16 mouse cellular contexts compared by ENCODE assay signal in genomic region chr3:137957864-137958263, GRCm38 (mm10). TPM values are rescaled to one million over a fixed set of nuclear protein-coding genes. Genes with fewer than 3 reads are reported as not detected.
DNase-seq lines count a peak whose midpoint lies in the region; ATAC-seq and TF ChIP-seq lines count a peak whose summit lies in the region.
"Had no signal": no experiment of that assay in that cellular context is flagged by ENCODE, and none has a peak within 500 bp of the region (broad histone marks: within the 10 kb centered on the region; RNA-seq: fewer than 3 reads in every experiment).

No protein-coding gene starts in this region.

- no peak for DNase-seq in heart, postnatal 4 days
- DNase-seq in CH12.LX (ENCODE audit: extremely low read depth): no peak
- no peak for DNase-seq in frontal cortex, postnatal 10 days (ENCODE audit: low spot score in 2 of 2)
- DNase-seq in kidney, adult 18-20 months: no peak
- DNase-seq in forebrain, embryonic 14.5 days (ENCODE audit: low spot score): no peak
- DNase-seq: cerebellum, adult 2 months; forebrain, postnatal 0 days; gastrocnemius, postnatal 10 days had no signal

- in situ Hi-C loops in CH12.LX (cut with MboI; ENCODE audit: low pct_ligation_motif_present, low pct_unique_long_range_greater_than_20kb, low sequenced_read_pairs): loop anchor here (25.0 kb wide), 1 partner anchor 479 kb away; the partner anchor contains the start of gene Adh5

- TF ChIP-seq POLR2A in CH12.LX (IDR thresholded peaks at IDR 0.05; ENCODE audit: low read depth, low read length): no peak

- no peak for TF ChIP-seq RAD21 in CH12.LX (IDR thresholded peaks at IDR 0.05; ENCODE audit: low read depth, low read length)

- dilution Hi-C loops in CH12.LX (cut with MboI; ENCODE audit: extremely low pct_ligation_motif_present, extremely low pct_unique_long_range_greater_than_20kb, low sequenced_read_pairs): no loop called here

- no peak for TF ChIP-seq CTCF in CH12.LX (conservative IDR thresholded peaks at IDR 0.05 in 1 of 2, IDR thresholded peaks at IDR 0.05 in 1 of 2; ENCODE audit: low read depth in 2 of 2, low read length in 2 of 2)

- H3K27ac ChIP-seq in heart, embryonic 14.5 days (replicated peaks in 1 of 2; ENCODE audit: control insufficient read depth in 1 of 2, insufficient read depth in 1 of 2, low read depth in 2 of 2, low read length in 2 of 2): peak overlapping the region; percentile 2 to 55; a peak in 2 of 4 replicates
- peak overlapping the region; percentile 0; the same call in 1 of the 2 replicates for H3K27ac ChIP-seq in CH12.LX (ENCODE audit: insufficient read depth, low read depth)
- peak overlapping the region; percentile 80 for H3K27ac ChIP-seq in liver, embryonic 15.5 days (replicated peaks)
- no peak overlapping the region for H3K27ac ChIP-seq in forebrain, embryonic 14.5 days (ENCODE audit: low read depth, low read length)
- H3K27ac ChIP-seq: embryonic facial prominence, embryonic 15.5 days; kidney, embryonic 15.5 days; left cerebral cortex, adult 2 months; limb, embryonic 12.5 days had no signal

- TF ChIP-seq EP300 in CH12.LX (IDR thresholded peaks at IDR 0.05; ENCODE audit: low read length): no peak

- no peak for ATAC-seq in heart, embryonic 14.5 days (ENCODE audit: insufficient number of reproducible peaks, insufficient read depth, low FRiP score, low read depth)
- peak; percentile 85 for ATAC-seq in liver, embryonic 15.5 days (ENCODE audit: insufficient read depth)
- ATAC-seq in forebrain, embryonic 14.5 days: no peak
- ATAC-seq: forebrain, postnatal 0 days had no signal

- no peak overlapping the region for H3K4me2 ChIP-seq in heart, embryonic 14.5 days (ENCODE audit: low read length)
- H3K4me2 ChIP-seq in CH12.LX (ENCODE audit: insufficient read depth, low read depth, poor library complexity, severe bottlenecking): no peak overlapping the region
- peak overlapping the region; percentile 42 for H3K4me2 ChIP-seq in liver, embryonic 15.5 days
- H3K4me2 ChIP-seq in forebrain, embryonic 14.5 days (ENCODE audit: low read length): no peak overlapping the region
- H3K4me2 ChIP-seq: embryonic facial prominence, embryonic 15.5 days; heart, embryonic 11.5 days; kidney, embryonic 15.5 days; limb, embryonic 12.5 days had no signal

- peaks cover 8% of the 10 kb centered on the region; the same call in 1 of the 2 replicates for H3K79me2 ChIP-seq in CH12.LX (replicated peaks; ENCODE audit: control insufficient read depth, extremely low read depth, insufficient read depth, poor library complexity, severe bottlenecking)

- no peak overlapping the region for H3K9ac ChIP-seq in heart, embryonic 14.5 days (ENCODE audit: low read length)
- no peak overlapping the region for H3K9ac ChIP-seq in CH12.LX (ENCODE audit: insufficient read depth, low read depth)
- H3K9ac ChIP-seq in liver, embryonic 15.5 days: no peak overlapping the region
- H3K9ac ChIP-seq in forebrain, embryonic 14.5 days (ENCODE audit: low read length): no peak overlapping the region
- H3K9ac ChIP-seq: embryonic facial prominence, embryonic 15.5 days; forebrain, postnatal 0 days; kidney, embryonic 15.5 days; limb, embryonic 12.5 days had no signal

- peaks cover 10% of the 10 kb centered on the region; the same call in 1 of the 2 replicates for H3K36me3 ChIP-seq in heart, embryonic 14.5 days (ENCODE audit: control insufficient read depth, insufficient read depth, low read length)
- H3K36me3 ChIP-seq in CH12.LX (replicated peaks in 1 of 2; ENCODE audit: control insufficient read depth in 1 of 2, insufficient read depth in 1 of 2, low read length in 1 of 2): peaks cover 40 to 51% of the 10 kb centered on the region in 2 experiments
- H3K36me3 ChIP-seq in erythroblast, embryonic 14.5 days (ENCODE audit: control insufficient read depth): peaks cover 23% of the 10 kb centered on the region
- peaks cover 26% of the 10 kb centered on the region for H3K36me3 ChIP-seq in liver, embryonic 15.5 days (replicated peaks)
- no peaks in the 10 kb centered on the region for H3K36me3 ChIP-seq in forebrain, embryonic 14.5 days (ENCODE audit: control insufficient read depth, insufficient read depth, low read length)
- H3K36me3 ChIP-seq: embryonic facial prominence, embryonic 15.5 days; kidney, embryonic 15.5 days; limb, embryonic 12.5 days had no signal

- peaks cover 22 to 44% of the 10 kb centered on the region in 2 experiments for H3K4me1 ChIP-seq in heart, embryonic 14.5 days (ENCODE audit: control insufficient read depth in 2 of 2, insufficient read depth in 2 of 2, low read length in 2 of 2)
- peaks cover 24 to 72% of the 10 kb centered on the region in 2 experiments for H3K4me1 ChIP-seq in CH12.LX (ENCODE audit: control insufficient read depth in 1 of 2, insufficient read depth in 2 of 2)
- peaks cover 75% of the 10 kb centered on the region for H3K4me1 ChIP-seq in erythroblast, embryonic 14.5 days (ENCODE audit: control insufficient read depth)
- peaks cover 74% of the 10 kb centered on the region for H3K4me1 ChIP-seq in liver, embryonic 15.5 days (replicated peaks)
- H3K4me1 ChIP-seq in forebrain, embryonic 14.5 days (ENCODE audit: control insufficient read depth, insufficient read depth, low read length): 0 out of 2 replicates have a peak, but pooled peaks cover 3% of the 10 kb centered on the region

- no peaks in the 10 kb centered on the region for H3K27me3 ChIP-seq in heart, embryonic 14.5 days (ENCODE audit: control insufficient read depth, insufficient read depth, low read length)
- no peaks in the 10 kb centered on the region for H3K27me3 ChIP-seq in CH12.LX (replicated peaks)
- no peaks in the 10 kb centered on the region for H3K27me3 ChIP-seq in erythroblast, embryonic 14.5 days (ENCODE audit: control insufficient read depth)
- H3K27me3 ChIP-seq in liver, embryonic 15.5 days: no peaks in the 10 kb centered on the region
- H3K27me3 ChIP-seq in forebrain, embryonic 14.5 days (replicated peaks; ENCODE audit: control insufficient read depth, insufficient read depth, low read length): no peaks in the 10 kb centered on the region
- H3K27me3 ChIP-seq: embryonic facial prominence, embryonic 15.5 days; kidney, embryonic 15.5 days; limb, embryonic 12.5 days had no signal

- no peak overlapping the region for H3K4me3 ChIP-seq in heart, embryonic 14.5 days (ENCODE audit: control insufficient read depth in 1 of 2, insufficient read depth in 1 of 2, low read depth in 1 of 2, low read length in 2 of 2)
- no peak overlapping the region for H3K4me3 ChIP-seq in CH12.LX (replicated peaks in 1 of 3; ENCODE audit: low read depth in 2 of 3, low read length in 2 of 3, poor library complexity in 1 of 3)
- H3K4me3 ChIP-seq in erythroblast, embryonic 14.5 days (replicated peaks): peak overlapping the region; percentile 15
- H3K4me3 ChIP-seq in liver, embryonic 15.5 days (replicated peaks): no peak overlapping the region
- no peak overlapping the region for H3K4me3 ChIP-seq in forebrain, embryonic 14.5 days (ENCODE audit: low read depth, low read length)
- H3K4me3 ChIP-seq: embryonic facial prominence, embryonic 15.5 days; kidney, embryonic 15.5 days; left cerebral cortex, adult 2 months; limb, embryonic 12.5 days had no signal

- WGBS in heart, embryonic 14.5 days: 34% methylated on average over 9 of the region's 9 CpGs
- 21% methylated on average over 9 of the region's 9 CpGs for WGBS in liver, embryonic 15.5 days (ENCODE audit: insufficient replicate concordance)
- 93% methylated on average over 9 of the region's 9 CpGs for WGBS in forebrain, embryonic 14.5 days

- no peaks in the 10 kb centered on the region for H3K9me3 ChIP-seq in heart, embryonic 14.5 days (ENCODE audit: control insufficient read depth, low read length)
- no peaks in the 10 kb centered on the region for H3K9me3 ChIP-seq in CH12.LX (replicated peaks; ENCODE audit: low read length)
- no peaks in the 10 kb centered on the region for H3K9me3 ChIP-seq in erythroblast, embryonic 14.5 days (ENCODE audit: control insufficient read depth, low read length)
- H3K9me3 ChIP-seq in liver, embryonic 15.5 days (replicated peaks): no peaks in the 10 kb centered on the region
- no peaks in the 10 kb centered on the region for H3K9me3 ChIP-seq in forebrain, embryonic 14.5 days (replicated peaks; ENCODE audit: control insufficient read depth, low read length)
- H3K9me3 ChIP-seq: embryonic facial prominence, embryonic 15.5 days; kidney, embryonic 15.5 days; limb, embryonic 12.5 days had no signal

TF ChIP-seq in CH12.LX, 34 proteins besides CTCF, POLR2A, EP300 and RAD21:
- 0 out of 2 replicates have a peak, but pooled peaks have one; percentile 21 for TF ChIP-seq MEF2A (IDR thresholded peaks at IDR 0.05; ENCODE audit: borderline replicate concordance, low read depth, low read length)
- no peak for TF ChIP-seq USF1 (IDR thresholded peaks at IDR 0.05; ENCODE audit: low read depth, low read length)
- no peak for TF ChIP-seq ZMIZ1 (IDR thresholded peaks at IDR 0.05; ENCODE audit: low read depth, low read length)
TF ChIP-seq in CH12.LX: peak in this region for 1.

RNA-seq across cellular contexts. Expression of gene Dapp1, which starts 23.5 kb away (rescaled TPM):
- polyA plus RNA-seq in heart, embryonic 14.5 days (2014; fragmentation: Nextera tagmentation; extraction: Ambion mirVana): 21.3 and 22.8 TPM in 2 replicates
- total RNA-seq in heart, postnatal 4 days (2021): 1 to 10 TPM; 7.6 to 7.8 TPM
- total RNA-seq in CH12.LX (2012; rRNA removed): 55.5 and 63.6 TPM in 2 replicates
- 53.5 and 66.4 TPM in 2 replicates for total RNA-seq in CH12.LX (2014; rRNA removed)
- 62.8 and 81.7 TPM in 2 replicates for polyA plus RNA-seq in CH12.LX (2012; ENCODE audit: insufficient read length, low read depth)
- polyA plus RNA-seq in erythroblast, embryonic 14.5 days (2012): 0.18 and 0.29 TPM in 2 replicates
- 10.5 and 12.0 TPM in 2 replicates for polyA plus RNA-seq in liver, embryonic 15.5 days (2015; fragmentation: Nextera tagmentation; extraction: Ambion mirVana)
- 2.4 and 4.4 TPM in 2 replicates for polyA plus RNA-seq in forebrain, embryonic 14.5 days (2014; fragmentation: Nextera tagmentation; extraction: Ambion mirVana)

RNA-seq across cellular contexts. Expression of gene Lamtor3, which starts 39.6 kb away (rescaled TPM):
- polyA plus RNA-seq in heart, embryonic 14.5 days (2014; fragmentation: Nextera tagmentation; extraction: Ambion mirVana): 103 and 116 TPM in 2 replicates
- 10 to 100 TPM; 74.1 to 79.4 TPM for total RNA-seq in heart, postnatal 4 days (2021)
- total RNA-seq in CH12.LX (2012; rRNA removed) (146 and 169 TPM in 2 replicates), CH12.LX (2014; rRNA removed) (245 and 260 TPM in 2 replicates)
- polyA plus RNA-seq in CH12.LX (2012; ENCODE audit: insufficient read length, low read depth): 147 and 155 TPM in 2 replicates
- polyA plus RNA-seq in erythroblast, embryonic 14.5 days (2012): 1.8 and 2.7 TPM in 2 replicates
- 52.1 and 53.8 TPM in 2 replicates for polyA plus RNA-seq in liver, embryonic 15.5 days (2015; fragmentation: Nextera tagmentation; extraction: Ambion mirVana)
- 143 and 153 TPM in 2 replicates for polyA plus RNA-seq in forebrain, embryonic 14.5 days (2014; fragmentation: Nextera tagmentation; extraction: Ambion mirVana)

Comparison
In these comparisons a context has a peak if more than half of its experiments do, and no peak if none do; other contexts are left out.
1. RNA of gene Lamtor3, which starts 39.6 kb away (polyA plus RNA-seq): 147 to 155 TPM in CH12.LX, 143 to 153 TPM in forebrain, embryonic 14.5 days, 103 to 116 TPM in heart, embryonic 14.5 days and 52.1 to 53.8 TPM in liver, embryonic 15.5 days; 1.8 to 2.7 TPM in erythroblast, embryonic 14.5 days; every median in the first group is over 10 times any median in the second.